Mouse (Mus musculus): ENCODE results near the gene Fry. TPM values are rescaled to one million over a fixed set of nuclear protein-coding genes. Genes with fewer than 3 reads are reported as not detected.

The Fry gene
- total and polyA plus RNA-seq, 3 experiments = 1.9 to 2.3 TPM; not detected in 1

- TF ChIP-seq TCF12 (IDR thresholded peaks at IDR 0.05; ENCODE audit: low read depth, low read length) = no peak
- peak; percentile 15 for TF ChIP-seq RAD21 (IDR thresholded peaks at IDR 0.05; ENCODE audit: low read depth, low read length)
- peak; percentile 20; the same call in 1 of the 2 replicates for TF ChIP-seq SMC3 (IDR thresholded peaks at IDR 0.05; ENCODE audit: low read depth, low read length)
- 0 out of 2 replicates have a peak, but pooled peaks have one; percentile 8 for TF ChIP-seq ZC3H11A (IDR thresholded peaks at IDR 0.05; ENCODE audit: low read depth, low read length)
- TF ChIP-seq CTCF (IDR thresholded peaks at IDR 0.05 in 2 of 3, conservative IDR thresholded peaks at IDR 0.05 in 1 of 3; ENCODE audit: control insufficient read depth in 1 of 3, insufficient read depth in 1 of 3, low read depth in 2 of 3, low read length in 3 of 3, poor library complexity in 1 of 3, severe bottlenecking in 1 of 3) = peak; percentile 41 to 52 (median 49); a peak in 5 of 6 replicates
- TF ChIP-seq BHLHE40 (IDR thresholded peaks at IDR 0.05; ENCODE audit: borderline replicate concordance, low read depth, low read length) = no peak
- no peak overlapping the region for H3K4me3 ChIP-seq (ENCODE audit: control insufficient read depth in 1 of 2, insufficient read depth in 1 of 2, low read depth in 2 of 2, low read length in 2 of 2)
- H3K9me3 ChIP-seq (replicated peaks; ENCODE audit: insufficient read depth, low read length) = no peaks in the 10 kb centered on the region
- no peaks in the 10 kb centered on the region for H3K36me3 ChIP-seq (ENCODE audit: control insufficient read depth in 1 of 2, insufficient read depth in 2 of 2, low read length in 2 of 2)
- H3K79me2 ChIP-seq (ENCODE audit: control insufficient read depth, insufficient read depth, low read length, poor library complexity) = no peaks in the 10 kb centered on the region
- H3K9ac ChIP-seq (ENCODE audit: control insufficient read depth, low read depth, low read length, poor library complexity, severe bottlenecking) = no peak overlapping the region
- no peak overlapping the region for H3K27ac ChIP-seq (ENCODE audit: control insufficient read depth, low read depth, low read length)
- H3K4me1 ChIP-seq (ENCODE audit: control insufficient read depth in 1 of 2, insufficient read depth in 2 of 2, low read length in 2 of 2) = no peaks in the 10 kb centered on the region
- H3K27me3 ChIP-seq (ENCODE audit: control insufficient read depth in 1 of 2, insufficient read depth in 2 of 2, low read length in 2 of 2) = no peaks in the 10 kb centered on the region
- DNase-seq (ENCODE audit: low read depth, low spot score) = peak; percentile 42
Measured at GRCm38 (mm10) chr5:150268261-150268660, 149.8 kb downstream of the Fry start.

DNA sequence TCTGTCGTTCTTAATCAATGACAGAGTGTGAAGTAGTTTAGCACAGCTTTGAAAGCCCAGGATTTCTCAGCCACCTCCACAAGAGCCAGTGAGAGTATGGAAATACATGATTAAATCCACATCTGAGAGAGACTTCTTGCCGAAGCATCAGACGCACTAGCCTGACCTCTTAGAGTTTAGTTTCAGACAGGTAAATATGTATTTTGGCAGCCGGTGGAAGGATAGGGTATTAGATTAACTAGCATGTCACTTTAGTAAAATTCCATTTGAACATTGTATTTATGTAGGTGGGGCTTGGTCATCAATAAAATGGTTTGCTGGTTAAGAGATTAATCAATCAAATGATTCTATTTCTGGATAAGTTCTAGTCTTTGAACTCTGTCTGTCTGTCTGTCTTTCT is 152.0 kb downstream of the Fry start:
- no peak overlapping the region for H3K4me3 ChIP-seq (ENCODE audit: control insufficient read depth in 1 of 2, insufficient read depth in 1 of 2, low read depth in 2 of 2, low read length in 2 of 2)
- H3K27ac ChIP-seq (ENCODE audit: control insufficient read depth, low read depth, low read length) = no peak overlapping the region
- no peak overlapping the region for H3K9ac ChIP-seq (ENCODE audit: control insufficient read depth, low read depth, low read length, poor library complexity, severe bottlenecking)
- no peaks in the 10 kb centered on the region for H3K79me2 ChIP-seq (ENCODE audit: control insufficient read depth, insufficient read depth, low read length, poor library complexity)
- H3K4me1 ChIP-seq (ENCODE audit: control insufficient read depth in 1 of 2, insufficient read depth in 2 of 2, low read length in 2 of 2) = no peaks in the 10 kb centered on the region
- TF ChIP-seq JUND (IDR thresholded peaks at IDR 0.05; ENCODE audit: low read depth, low read length) = no peak
- TF ChIP-seq ZNF384 (IDR thresholded peaks at IDR 0.05; ENCODE audit: low read depth, low read length) = no peak
- TF ChIP-seq MXI1 (IDR thresholded peaks at IDR 0.05; ENCODE audit: low read depth, low read length) = no peak
- TF ChIP-seq EP300 (IDR thresholded peaks at IDR 0.05; ENCODE audit: low read depth in 1 of 2, low read length in 2 of 2) = no peak
- no peak for TF ChIP-seq MEF2A (IDR thresholded peaks at IDR 0.05; ENCODE audit: extremely low read depth, insufficient replicate concordance, low read depth, low read length, poor library complexity, severe bottlenecking)
- TF ChIP-seq NELFE (IDR thresholded peaks at IDR 0.05; ENCODE audit: low read depth, low read length) = no peak
- TF ChIP-seq CTCF (IDR thresholded peaks at IDR 0.05 in 2 of 3, conservative IDR thresholded peaks at IDR 0.05 in 1 of 3; ENCODE audit: control insufficient read depth in 1 of 3, insufficient read depth in 1 of 3, low read depth in 2 of 3, low read length in 3 of 3, poor library complexity in 1 of 3, severe bottlenecking in 1 of 3) = no peak
- no peak for TF ChIP-seq ETS1 (IDR thresholded peaks at IDR 0.05; ENCODE audit: low read depth, low read length)
- no peak for TF ChIP-seq UBTF (IDR thresholded peaks at IDR 0.05; ENCODE audit: borderline replicate concordance, insufficient read depth, low read depth, low read length)
- no peak for TF ChIP-seq BHLHE40 (IDR thresholded peaks at IDR 0.05; ENCODE audit: borderline replicate concordance, low read depth, low read length)
- TF ChIP-seq E2F4 (IDR thresholded peaks at IDR 0.05; ENCODE audit: borderline replicate concordance, low read depth, low read length) = no peak
- TF ChIP-seq ZC3H11A (IDR thresholded peaks at IDR 0.05; ENCODE audit: low read depth, low read length) = no peak
- no peak for TF ChIP-seq MYC (IDR thresholded peaks at IDR 0.05; ENCODE audit: low read depth, low read length)
- TF ChIP-seq NRF1 (IDR thresholded peaks at IDR 0.05; ENCODE audit: insufficient read depth, low read depth, low read length, poor library complexity, severe bottlenecking) = no peak
- TF ChIP-seq SIN3A (IDR thresholded peaks at IDR 0.05; ENCODE audit: low read length) = no peak
- no peak for TF ChIP-seq SMC3 (IDR thresholded peaks at IDR 0.05; ENCODE audit: low read depth, low read length)
- no peak for TF ChIP-seq TCF12 (IDR thresholded peaks at IDR 0.05; ENCODE audit: low read depth, low read length)
- no peak for TF ChIP-seq MAFK (IDR thresholded peaks at IDR 0.05; ENCODE audit: borderline replicate concordance, low read depth, low read length)
- TF ChIP-seq TBP (IDR thresholded peaks at IDR 0.05; ENCODE audit: low read depth, low read length) = no peak
- no peak for DNase-seq (ENCODE audit: low read depth, low spot score)
- H3K9me3 ChIP-seq (replicated peaks; ENCODE audit: insufficient read depth, low read length) = no peaks in the 10 kb centered on the region
- no peaks in the 10 kb centered on the region for H3K36me3 ChIP-seq (ENCODE audit: control insufficient read depth in 1 of 2, insufficient read depth in 2 of 2, low read length in 2 of 2)
- no peaks in the 10 kb centered on the region for H3K27me3 ChIP-seq (ENCODE audit: control insufficient read depth in 1 of 2, insufficient read depth in 2 of 2, low read length in 2 of 2)
